Mouse (Mus musculus): ENCODE measurements around the gene Abca8b. TPM values are rescaled to one million over a fixed set of nuclear protein-coding genes. Genes with fewer than 3 reads are reported as not detected.

Abca8b gene
- polyA plus RNA-seq, 1 experiment from 2014 or later: 0.91 TPM

GRCm38 (mm10) chr11:109891989-109892386, 103.7 kb downstream of the Abca8b start:
- Histone ChIP-seq H3K27me3 (no peaks in the 10 kb centered on the region), H3K4me1 (peaks cover 29% of the 10 kb centered on the region), H3K27ac (no peak overlapping the region), H3K9ac (no peak overlapping the region), H3K4me2 (no peak overlapping the region), H3K36me3 (no peaks in the 10 kb centered on the region), H3K9me3 (no peaks in the 10 kb centered on the region), H3K4me3 (no peak overlapping the region)
- no peak for ATAC-seq (ENCODE audit: insufficient number of reproducible peaks, insufficient read depth, low FRiP score, low TSS enrichment, low read depth)
- WGBS: 51% methylated on average over 4 of the region's 4 CpGs

GRCm38 (mm10) chr11:109891371-109891988, 104.2 kb downstream of the Abca8b start:
- Histone ChIP-seq H3K4me2 (no peak overlapping the region), H3K36me3 (no peaks in the 10 kb centered on the region)
- WGBS: 80% methylated on average over 8 of the region's 8 CpGs

DNA sequence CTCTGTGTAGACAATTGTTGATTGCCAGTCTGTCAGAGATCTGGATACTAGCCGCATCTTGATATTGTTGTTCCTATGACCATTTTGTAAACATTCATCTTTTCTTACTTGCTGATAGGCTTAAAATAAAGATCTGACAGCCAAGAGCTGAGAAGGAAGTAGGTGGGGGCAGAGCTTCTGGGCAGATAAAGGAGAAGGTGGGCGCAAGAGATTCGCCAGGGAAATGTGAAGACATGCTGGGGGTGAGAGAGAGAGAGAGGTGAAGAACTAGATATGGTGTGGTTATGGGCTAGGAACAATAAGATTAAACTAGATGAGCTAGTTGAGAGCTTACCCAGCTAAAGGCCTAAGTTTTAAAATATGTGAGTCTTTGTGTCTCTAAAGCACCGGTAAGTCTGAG, 106.0 kb downstream of the Abca8b start:
- no peaks in the 10 kb centered on the region for H3K36me3 ChIP-seq
- ATAC-seq (ENCODE audit: insufficient number of reproducible peaks, insufficient read depth, low FRiP score, low TSS enrichment, low read depth): no peak
- peaks cover 9% of the 10 kb centered on the region for H3K4me1 ChIP-seq
- H3K27me3 ChIP-seq: no peaks in the 10 kb centered on the region
- no peak overlapping the region for H3K9ac ChIP-seq
- H3K27ac ChIP-seq: no peak overlapping the region
- H3K9me3 ChIP-seq: no peaks in the 10 kb centered on the region
- no peak overlapping the region for H3K4me3 ChIP-seq
- H3K4me2 ChIP-seq: no peak overlapping the region
- 92% methylated on average over 4 of the region's 4 CpGs for WGBS

More at GRCm38 (mm10) chr11:109891371-109891988, 104.2 kb downstream of the Abca8b start:
- Histone ChIP-seq H3K4me3 (no peak overlapping the region), H3K27me3 (no peaks in the 10 kb centered on the region), H3K9me3 (no peaks in the 10 kb centered on the region), H3K27ac (no peak overlapping the region), H3K4me1 (peaks cover 26% of the 10 kb centered on the region), H3K9ac (no peak overlapping the region)
- no peak for ATAC-seq (ENCODE audit: insufficient number of reproducible peaks, insufficient read depth, low FRiP score, low TSS enrichment, low read depth)

DNA sequence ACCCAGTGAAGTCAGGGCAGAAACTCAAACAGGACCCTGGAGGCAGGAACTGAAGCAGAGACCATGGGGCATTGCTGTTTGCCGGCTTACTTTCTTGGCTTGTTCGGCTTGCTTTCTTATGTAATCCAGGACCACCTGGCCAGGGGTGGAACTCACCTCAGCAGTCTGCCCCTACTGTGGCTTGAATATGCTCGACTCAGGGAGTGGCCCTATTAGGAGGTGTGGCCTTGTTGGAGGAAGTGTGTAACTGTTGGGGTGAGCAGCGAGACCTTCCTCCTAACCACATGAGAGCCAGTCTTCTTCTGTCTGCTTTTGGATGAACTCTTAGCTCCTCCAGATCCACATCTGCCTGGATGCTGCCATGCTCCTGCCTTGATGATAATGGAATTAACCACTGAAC, 108.9 kb downstream of the Abca8b start:
- H3K9me3 ChIP-seq: no peaks in the 10 kb centered on the region
- ATAC-seq (ENCODE audit: insufficient number of reproducible peaks, insufficient read depth, low FRiP score, low TSS enrichment, low read depth): no peak
- H3K36me3 ChIP-seq: no peaks in the 10 kb centered on the region
- no peak overlapping the region for H3K9ac ChIP-seq
- H3K4me3 ChIP-seq: no peak overlapping the region
- no peak overlapping the region for H3K4me2 ChIP-seq
- no peaks in the 10 kb centered on the region for H3K4me1 ChIP-seq
- no peaks in the 10 kb centered on the region for H3K27me3 ChIP-seq
- 92% methylated on average over 4 of the region's 4 CpGs for whole genome bisulfite sequencing
- H3K27ac ChIP-seq: no peak overlapping the region

GRCm38 (mm10) chr11:109885521-109885920, 110.1 kb downstream of the Abca8b start:
- Histone ChIP-seq H3K36me3 (no peaks in the 10 kb centered on the region), H3K4me3 (no peak overlapping the region), H3K4me1 (no peaks in the 10 kb centered on the region), H3K9ac (no peak overlapping the region), H3K27me3 (no peaks in the 10 kb centered on the region), H3K9me3 (no peaks in the 10 kb centered on the region), H3K4me2 (no peak overlapping the region), H3K27ac (no peak overlapping the region)
- no peak for ATAC-seq (ENCODE audit: insufficient number of reproducible peaks, insufficient read depth, low FRiP score, low TSS enrichment, low read depth)
- 83% methylated on average over 3 of the region's 3 CpGs for WGBS

DNA sequence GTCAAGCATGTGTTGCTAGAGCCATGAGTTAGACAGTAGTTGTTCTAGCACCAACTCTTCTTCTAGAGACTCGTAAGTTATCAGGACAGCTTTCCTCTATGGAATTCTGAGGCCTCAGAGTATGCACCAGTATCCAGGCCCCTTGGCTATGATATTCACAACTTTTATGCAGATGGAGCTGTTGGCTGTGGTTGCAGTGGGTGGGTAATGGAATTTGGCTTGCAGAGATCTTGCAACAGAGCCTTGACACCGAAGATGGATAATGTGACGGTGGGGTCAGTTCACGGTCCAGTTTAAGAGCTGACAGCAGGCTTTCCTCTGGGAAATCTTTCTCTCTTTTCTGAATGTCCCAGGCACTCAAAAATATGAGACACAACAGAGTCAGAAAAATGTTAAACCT, 110.8 kb downstream of the Abca8b start:
- H3K4me1 ChIP-seq: no peaks in the 10 kb centered on the region
- H3K9me3 ChIP-seq: no peaks in the 10 kb centered on the region
- no peaks in the 10 kb centered on the region for H3K27me3 ChIP-seq
- no peak overlapping the region for H3K27ac ChIP-seq
- no peak overlapping the region for H3K4me2 ChIP-seq
- WGBS: 80% methylated on average over 4 of the region's 4 CpGs
- H3K4me3 ChIP-seq: no peak overlapping the region
- ATAC-seq (ENCODE audit: insufficient number of reproducible peaks, insufficient read depth, low FRiP score, low TSS enrichment, low read depth): no peak
- no peak overlapping the region for H3K9ac ChIP-seq
- H3K36me3 ChIP-seq: no peaks in the 10 kb centered on the region

GRCm38 (mm10) chr11:109884126-109884525, 111.5 kb downstream of the Abca8b start:
- Histone ChIP-seq H3K4me3 (no peak overlapping the region), H3K4me2 (no peak overlapping the region), H3K4me1 (no peaks in the 10 kb centered on the region), H3K9me3 (no peaks in the 10 kb centered on the region), H3K9ac (no peak overlapping the region), H3K27me3 (no peaks in the 10 kb centered on the region), H3K36me3 (no peaks in the 10 kb centered on the region), H3K27ac (no peak overlapping the region)
- ATAC-seq (ENCODE audit: insufficient number of reproducible peaks, insufficient read depth, low FRiP score, low TSS enrichment, low read depth): no peak
- 69% methylated on average over 3 of the region's 3 CpGs for WGBS

Other genes with a start within 250 kb of the Abca8b start
- not detected in 2 replicates for gene 1700012B07Rik, start 167.8 kb downstream of the Abca8b start, polyA plus RNA-seq (2015; fragmentation: Nextera tagmentation; extraction: Ambion mirVana)
- 2.3 and 2.7 TPM in 2 replicates for gene Abca8a, start 100.1 kb upstream of the Abca8b start, polyA plus RNA-seq (2015; fragmentation: Nextera tagmentation; extraction: Ambion mirVana)
- 4.7 and 4.8 TPM in 2 replicates for gene Abca9, start 172.4 kb upstream of the Abca8b start, polyA plus RNA-seq (2015; fragmentation: Nextera tagmentation; extraction: Ambion mirVana)